Mouse (Mus musculus) layer of hippocampus, postnatal 14 days (tissue): ENCODE results near the gene Brdt. TPM values are rescaled to one million over a fixed set of nuclear protein-coding genes. Genes with fewer than 3 reads are reported as not detected.

Experiments used
- DNase-seq, 2 experiments: peaks; one replicate each; pipeline ENCODE4 v3.0.0; 2021 to 2022; ENCODE audit warnings: low spot score in 2 of 2, mixed read lengths in 1 of 2
- total RNA-seq, 2 experiments: library from RNA; stranded (reverse); gene quantifications; 2 replicates each; pipeline ENCODE4 v1.2.3; 2021

Gene Brdt
- total RNA-seq, 2 experiments from 2014 or later = 13.9 to 14.6 TPM

- no peak for DNase-seq
Observed at GRCm38 (mm10) chr5:107410305-107410704, 79.3 kb downstream of the Brdt start.

- DNase-seq = peak in 1 of 2 experiments; percentile 55
Observed at GRCm38 (mm10) chr5:107411326-107411725, 80.4 kb downstream of the Brdt start.

GRCm38 (mm10) chr5:107412285-107412684, 81.3 kb downstream of the Brdt start:
- DNase-seq = no peak

GRCm38 (mm10) chr5:107415098-107415497, 84.1 kb downstream of the Brdt start:
- DNase-seq = peak in 1 of 2 experiments; percentile 71

- no peak for DNase-seq
Observed at GRCm38 (mm10) chr5:107421676-107422075, 90.7 kb downstream of the Brdt start.

GRCm38 (mm10) chr5:107431249-107431648, 100.3 kb downstream of the Brdt start, which contains the start of gene Lpcat2b:
Gene Lpcat2b, plus strand, starts transcription at chr5:107431549.
- DNase-seq = no peak

- no peak for DNase-seq
Observed at GRCm38 (mm10) chr5:107434001-107434400, 103.0 kb downstream of the Brdt start.

GRCm38 (mm10) chr5:107436185-107436584, 105.2 kb downstream of the Brdt start:
- DNase-seq = no peak

Other genes starting within 250 kb of the Brdt start
- gene Tgfbr3, start 41.5 kb upstream of the Brdt start, total RNA-seq = 10 to 100 TPM; 13.8 to 17.3 TPM
- gene Ephx4, start 71.6 kb downstream of the Brdt start, total RNA-seq = 10 to 100 TPM; 38.9 to 41.1 TPM
- under 1 TPM in 1 of 2 experiments, not detected in 1; 0.31 TPM for gene Lpcat2b, start 100.4 kb downstream of the Brdt start, total RNA-seq
- 10 to 100 TPM; 90.8 to 99.5 TPM for gene Btbd8, start 106.8 kb downstream of the Brdt start, total RNA-seq
- under 1 TPM; 0.41 to 0.45 TPM for gene Gm42669, start 176.5 kb downstream of the Brdt start, total RNA-seq
- gene 1700028K03Rik, start 203.6 kb downstream of the Brdt start, total RNA-seq = under 1 TPM; 0.25 to 0.57 TPM